ENCODE assay signal across 9 mouse cellular contexts in the genomic region with DNA sequence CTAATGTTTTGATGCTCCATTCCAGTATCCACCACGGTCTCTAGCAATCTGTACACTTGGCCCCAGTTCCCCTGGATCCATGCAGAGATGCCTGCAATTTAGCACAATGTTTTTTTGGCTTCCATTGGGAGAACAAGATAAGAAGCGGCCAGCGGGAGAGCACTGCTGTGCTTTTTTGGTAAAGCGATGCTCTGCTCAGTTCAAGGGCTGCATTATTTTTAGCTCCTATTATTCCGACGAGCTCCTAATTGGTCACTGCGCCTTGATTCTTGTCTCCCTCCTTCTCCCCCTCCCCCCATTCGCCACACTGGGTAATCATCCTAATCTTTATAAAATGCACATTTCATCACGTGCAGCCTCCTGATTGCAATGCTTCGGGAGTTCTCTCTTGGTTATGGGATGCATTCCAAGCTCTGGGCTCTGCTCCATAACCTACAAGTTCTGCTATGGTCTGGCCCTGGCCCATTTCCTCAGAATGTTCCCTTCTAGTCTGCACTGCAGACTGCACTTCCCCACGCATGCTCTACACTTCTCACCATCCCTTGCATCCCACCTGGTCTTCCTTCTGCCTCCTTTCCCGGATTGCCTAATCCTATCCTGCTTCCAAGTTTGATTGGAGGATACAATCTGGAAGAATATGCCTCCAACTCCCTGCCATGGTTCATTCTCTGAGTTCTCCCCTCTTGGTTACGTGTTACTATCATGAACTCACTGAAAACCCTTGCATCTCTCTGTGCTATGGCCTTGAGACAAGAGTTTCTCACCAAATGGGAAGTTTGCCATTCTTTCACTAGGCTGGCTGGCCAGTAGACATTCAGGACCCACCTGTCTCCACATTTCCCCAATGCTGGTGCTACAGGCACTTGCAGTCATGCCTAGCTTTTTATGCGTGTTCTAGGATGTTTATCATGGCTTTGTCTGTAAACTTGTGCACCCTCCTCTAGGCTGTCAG.
DNase-seq lines count a peak whose midpoint lies in the region; ATAC-seq and TF ChIP-seq lines count a peak whose summit lies in the region.
"Had no signal": no experiment of that assay in that cellular context is flagged by ENCODE, and none has a peak within 500 bp of the region (broad histone marks: within the 10 kb centered on the region; RNA-seq: fewer than 3 reads in every experiment).

No protein-coding gene starts in this region.

- WGBS in forebrain, embryonic 16.5 days = 40% methylated on average over 14 of the region's 14 CpGs
- 76% methylated on average over 14 of the region's 14 CpGs for WGBS in liver, embryonic 12.5 days (ENCODE audit: insufficient replicate concordance)

- peak; percentile 90 for ATAC-seq in forebrain, embryonic 16.5 days
- ATAC-seq in liver, embryonic 12.5 days = no peak

- H3K4me2 ChIP-seq in forebrain, embryonic 16.5 days (ENCODE audit: low read length) = no peak overlapping the region
- no peak overlapping the region for H3K4me2 ChIP-seq in liver, embryonic 12.5 days
- H3K4me2 ChIP-seq: neural tube, embryonic 13.5 days had no signal

- H3K9me3 ChIP-seq in forebrain, embryonic 16.5 days (ENCODE audit: control insufficient read depth, low read length) = no peaks in the 10 kb centered on the region
- H3K9me3 ChIP-seq in liver, embryonic 12.5 days (replicated peaks) = peaks cover 15% of the 10 kb centered on the region; the same call in 1 of the 2 replicates
- H3K9me3 ChIP-seq: neural tube, embryonic 13.5 days had no signal

- DNase-seq in gastrocnemius, adult 2 months = peak; percentile 31
- DNase-seq in gastrocnemius, adult 18-20 months (ENCODE audit: low spot score) = no peak
- DNase-seq in Muller cell, postnatal 12 days (ENCODE audit: inconsistent ontology term) = peak; percentile 78
- peak; percentile 74 to 80 for DNase-seq in layer of hippocampus, adult 2 months (ENCODE audit: low spot score in 2 of 2)
- peak; percentile 39 for DNase-seq in right cerebral cortex, postnatal 14 days
- DNase-seq in T-cell, adult 2 months (ENCODE audit: low spot score) = no peak

- H3K36me3 ChIP-seq in forebrain, embryonic 16.5 days (ENCODE audit: control insufficient read depth, insufficient read depth) = no peaks in the 10 kb centered on the region
- H3K36me3 ChIP-seq in liver, embryonic 12.5 days = no peaks in the 10 kb centered on the region
- H3K36me3 ChIP-seq: neural tube, embryonic 13.5 days had no signal

- no peak overlapping the region for H3K27ac ChIP-seq in gastrocnemius, adult 2 months
- peak overlapping the region; percentile 44 for H3K27ac ChIP-seq in forebrain, embryonic 16.5 days (ENCODE audit: low read length)
- peak overlapping the region; percentile 67 for H3K27ac ChIP-seq in layer of hippocampus, adult 2 months
- no peak overlapping the region for H3K27ac ChIP-seq in liver, embryonic 12.5 days
- H3K27ac ChIP-seq: neural tube, embryonic 13.5 days had no signal

- no peak overlapping the region for H3K4me3 ChIP-seq in gastrocnemius, adult 2 months
- no peak overlapping the region for H3K4me3 ChIP-seq in forebrain, embryonic 16.5 days (replicated peaks; ENCODE audit: low read length)
- no peak overlapping the region for H3K4me3 ChIP-seq in layer of hippocampus, adult 2 months
- no peak overlapping the region for H3K4me3 ChIP-seq in liver, embryonic 12.5 days
- H3K4me3 ChIP-seq: neural tube, embryonic 13.5 days had no signal

- intact Hi-C loops in gastrocnemius, adult 2 months (cut with DNase I) = no loop called here

- no peak for TF ChIP-seq CTCF in gastrocnemius, adult 2 months (IDR thresholded peaks at IDR 0.05)
- TF ChIP-seq CTCF in layer of hippocampus, adult 2 months (conservative IDR thresholded peaks at IDR 0.05) = no peak

- H3K9ac ChIP-seq in forebrain, embryonic 16.5 days (replicated peaks; ENCODE audit: low read depth, low read length) = no peak overlapping the region
- H3K9ac ChIP-seq in liver, embryonic 12.5 days = no peak overlapping the region
- H3K9ac ChIP-seq: neural tube, embryonic 13.5 days had no signal

- H3K4me1 ChIP-seq in forebrain, embryonic 16.5 days (replicated peaks; ENCODE audit: control insufficient read depth, insufficient read depth, low read length) = peaks cover 11% of the 10 kb centered on the region; the same call in 1 of the 2 replicates
- H3K4me1 ChIP-seq in liver, embryonic 12.5 days = no peaks in the 10 kb centered on the region
- H3K4me1 ChIP-seq: neural tube, embryonic 13.5 days had no signal

- no peaks in the 10 kb centered on the region for H3K27me3 ChIP-seq in forebrain, embryonic 16.5 days (replicated peaks; ENCODE audit: control insufficient read depth, insufficient read depth, low read length)
- H3K27me3 ChIP-seq in liver, embryonic 12.5 days (replicated peaks) = no peaks in the 10 kb centered on the region
- H3K27me3 ChIP-seq: neural tube, embryonic 13.5 days had no signal

Comparison
In these comparisons a context has a peak if more than half of its experiments do, and no peak if none do; other contexts are left out.
1. DNase-seq: peak in gastrocnemius, adult 2 months (single experiment), Muller cell, postnatal 12 days (single experiment), layer of hippocampus, adult 2 months (2 of 2) and right cerebral cortex, postnatal 14 days (single experiment); none in gastrocnemius, adult 18-20 months (single experiment) and T-cell, adult 2 months (single experiment).
2. H3K27ac ChIP-seq: peak in forebrain, embryonic 16.5 days (single experiment) and layer of hippocampus, adult 2 months (single experiment); none in gastrocnemius, adult 2 months (single experiment) and liver, embryonic 12.5 days (single experiment).